Mouse (Mus musculus) limb, embryonic 10.5 days (tissue): ENCODE measurements around the gene Fndc8. TPM values are rescaled to one million over a fixed set of nuclear protein-coding genes. Genes with fewer than 3 reads are reported as not detected.

ENCODE experiments used
- DNase-seq: peaks from one replicate; pipeline ENCODE4 v3.0.0-alpha.2; 2017; ENCODE audit warnings: low spot score
- H3K27ac ChIP-seq: fragments of 300-500 bp; sonication (generic); 2 replicates; pipeline ENCODE4 v1.5.1; 2016; ENCODE audit warnings: mild to moderate bottlenecking
- H3K27me3 ChIP-seq: fragments of 300-500 bp; sonication (generic); 2 replicates; pipeline ENCODE4 v1.6.1; 2016; ENCODE audit warnings: low read depth, mild to moderate bottlenecking; ENCODE audit not compliant: poor library complexity, severe bottlenecking
- H3K36me3 ChIP-seq: fragments of 300-500 bp; sonication (generic); 2 replicates; pipeline ENCODE4 v1.6.1; 2016; ENCODE audit warnings: mild to moderate bottlenecking, moderate library complexity
- H3K4me1 ChIP-seq: fragments of 300-500 bp; sonication (generic); 2 replicates; pipeline ENCODE4 v1.6.1; 2016
- H3K4me3 ChIP-seq: fragments of 300-500 bp; sonication (generic); 2 replicates; pipeline ENCODE4 v1.5.1; 2016; ENCODE audit warnings: mild to moderate bottlenecking, moderate library complexity
- H3K9me3 ChIP-seq: fragments of 300-500 bp; sonication (generic); replicated peaks from 2 replicates; pipeline ENCODE4 v1.6.1; 2016; ENCODE audit warnings: mild to moderate bottlenecking
- WGBS: fragments of 180-500 bp; shearing (Covaris S2); methylation state at CpG from one replicate; pipeline ENCODE4 v1.1.7; 2016; 5-methylcytosine and 5-hydroxymethylcytosine counted together
- polyA plus RNA-seq: library from polyadenylated mRNA; unstranded; fragments of >200 nt; fragmentation: Nextera tagmentation; extraction: Ambion mirVana; gene quantifications from 2 replicates; pipeline ENCODE4 v1.2.1, GENCODE M21; 2016

The Fndc8 gene
- polyA plus RNA-seq, 1 experiment from 2014 or later: 0.35 TPM

DNA sequence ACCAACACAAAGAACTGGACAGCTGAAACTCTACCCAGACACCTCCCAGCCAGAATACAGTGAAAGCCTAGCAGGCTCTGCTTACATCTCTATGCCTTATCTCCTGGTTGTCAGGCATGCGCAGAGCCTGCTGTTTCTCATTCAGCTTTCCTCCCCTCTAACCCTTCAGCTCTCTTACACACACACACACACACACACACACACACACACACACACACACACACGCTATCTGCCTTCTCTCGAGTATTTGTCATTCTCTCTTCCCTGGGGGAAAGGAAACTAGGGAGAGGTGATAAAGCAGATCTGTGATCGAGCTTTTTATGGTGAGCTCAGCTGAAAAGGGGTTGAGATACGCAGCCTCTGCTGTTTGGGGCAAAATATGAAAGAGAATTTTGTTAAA lies 17.0 kb upstream of the Fndc8 start:
- no peaks in the 10 kb centered on the region for H3K9me3 ChIP-seq
- no peaks in the 10 kb centered on the region for H3K27me3 ChIP-seq
- H3K4me1 ChIP-seq: peaks cover 12% of the 10 kb centered on the region
- no peak overlapping the region for H3K27ac ChIP-seq
- 0 out of 2 replicates have a peak, but pooled peaks cover 5% of the 10 kb centered on the region for H3K36me3 ChIP-seq
- no peak for DNase-seq
- H3K4me3 ChIP-seq: no peak overlapping the region
- 80% methylated on average over 5 of the region's 5 CpGs for WGBS

GRCm38 (mm10) chr11:82875631-82876030 lies 16.3 kb upstream of the Fndc8 start:
- no peaks in the 10 kb centered on the region for H3K27me3 ChIP-seq
- H3K36me3 ChIP-seq: 0 out of 2 replicates have a peak, but pooled peaks cover 8% of the 10 kb centered on the region
- H3K27ac ChIP-seq: no peak overlapping the region
- H3K9me3 ChIP-seq: no peaks in the 10 kb centered on the region
- H3K4me3 ChIP-seq: no peak overlapping the region
- no peak for DNase-seq
- 91% methylated on average over 5 of the region's 5 CpGs for WGBS
- peaks cover 5% of the 10 kb centered on the region for H3K4me1 ChIP-seq

DNA sequence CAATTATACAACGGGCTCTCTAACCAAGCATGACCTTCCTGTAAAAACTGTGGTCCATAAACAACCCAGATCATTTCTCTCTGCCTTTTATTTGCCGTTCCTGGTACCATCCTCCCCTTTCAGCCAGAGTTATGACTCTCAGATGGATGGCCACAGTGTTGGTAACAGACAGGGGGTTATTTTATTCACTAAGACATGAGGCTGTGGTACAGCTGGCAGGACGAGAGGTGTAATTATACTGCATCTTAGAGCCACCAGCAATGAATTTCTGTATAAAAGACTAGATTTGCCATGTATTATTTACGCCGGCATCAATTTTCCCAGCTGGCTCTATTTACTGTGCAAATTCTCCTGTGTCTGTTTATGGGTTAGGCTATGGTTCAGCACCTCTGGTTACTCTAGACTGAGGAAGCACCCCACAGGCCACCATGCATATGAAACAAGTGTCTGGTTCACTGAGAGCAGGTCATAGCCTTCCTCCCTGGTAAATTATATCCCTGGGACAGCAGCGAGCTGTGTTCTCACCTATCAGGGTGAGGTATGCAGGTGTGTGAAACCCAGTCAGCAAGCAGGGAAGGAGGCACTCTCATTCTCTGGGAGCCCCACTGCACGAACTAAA lies 14.1 kb upstream of the Fndc8 start:
- DNase-seq: no peak
- no peaks in the 10 kb centered on the region for H3K27me3 ChIP-seq
- no peaks in the 10 kb centered on the region for H3K9me3 ChIP-seq
- no peak overlapping the region for H3K27ac ChIP-seq
- no peak overlapping the region for H3K4me3 ChIP-seq
- no peaks in the 10 kb centered on the region for H3K4me1 ChIP-seq
- WGBS: 85% methylated on average over 7 of the region's 7 CpGs
- H3K36me3 ChIP-seq: peaks cover 15% of the 10 kb centered on the region; the same call in 1 of the 2 replicates

DNA sequence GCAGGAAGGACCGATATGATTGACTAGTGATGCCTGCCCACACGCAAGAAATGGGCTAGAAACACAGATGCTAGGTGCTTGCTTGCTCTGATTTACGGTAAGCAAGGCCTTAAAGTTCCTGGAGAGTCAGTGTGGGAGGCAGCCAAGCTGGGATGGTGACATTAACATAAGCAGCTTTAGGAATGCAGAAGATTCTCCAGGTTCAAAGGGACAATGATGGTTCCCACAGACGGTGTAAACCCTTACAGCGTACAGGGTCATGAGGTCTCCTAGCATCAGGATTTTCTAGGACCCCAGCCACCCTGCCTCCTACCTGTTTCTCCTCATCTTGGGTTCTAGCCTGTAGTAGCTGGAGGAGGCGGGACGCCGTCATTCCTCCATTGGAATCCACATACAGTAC lies 8.7 kb upstream of the Fndc8 start:
- Histone ChIP-seq H3K27ac (no peak overlapping the region), H3K4me1 (peaks cover under 1% of the 10 kb centered on the region; the same call in 1 of the 2 replicates), H3K4me3 (no peak overlapping the region), H3K27me3 (no peaks in the 10 kb centered on the region), H3K9me3 (no peaks in the 10 kb centered on the region), H3K36me3 (peaks cover 15% of the 10 kb centered on the region; the same call in 1 of the 2 replicates)
- 61% methylated on average over 8 of the region's 8 CpGs for WGBS
- DNase-seq: no peak

GRCm38 (mm10) chr11:82886559-82886958 lies 5.4 kb upstream of the Fndc8 start:
- WGBS: 89% methylated on average over 3 of the region's 3 CpGs
- no peaks in the 10 kb centered on the region for H3K9me3 ChIP-seq
- peaks cover 20% of the 10 kb centered on the region for H3K4me1 ChIP-seq
- no peak for DNase-seq
- H3K4me3 ChIP-seq: no peak overlapping the region
- H3K27ac ChIP-seq: no peak overlapping the region
- H3K27me3 ChIP-seq: 0 out of 2 replicates have a peak, but pooled peaks cover 2% of the 10 kb centered on the region
- peaks cover 2% of the 10 kb centered on the region; the same call in 1 of the 2 replicates for H3K36me3 ChIP-seq

GRCm38 (mm10) chr11:82888491-82888946 lies 3.4 kb upstream of the Fndc8 start:
- Histone ChIP-seq H3K36me3 (no peaks in the 10 kb centered on the region), H3K9me3 (no peaks in the 10 kb centered on the region), H3K27ac (no peak overlapping the region), H3K4me3 (no peak overlapping the region), H3K4me1 (peaks cover 20% of the 10 kb centered on the region), H3K27me3 (0 out of 2 replicates have a peak, but pooled peaks cover 7% of the 10 kb centered on the region)
- no peak for DNase-seq
- 76% methylated on average over 10 of the region's 10 CpGs for WGBS

- 7% methylated on average over 31 of the region's 31 CpGs for WGBS
- H3K9me3 ChIP-seq: no peaks in the 10 kb centered on the region
- peak overlapping the region; percentile 63 for H3K4me3 ChIP-seq
- H3K36me3 ChIP-seq: no peaks in the 10 kb centered on the region
- H3K27ac ChIP-seq: peak overlapping the region; percentile 79
- 0 out of 2 replicates have a peak, but pooled peaks cover 7% of the 10 kb centered on the region for H3K27me3 ChIP-seq
- DNase-seq: no peak
- peaks cover 20% of the 10 kb centered on the region for H3K4me1 ChIP-seq
Measured at GRCm38 (mm10) chr11:82889524-82890341, 2.2 kb upstream of the Fndc8 start.

- H3K36me3 ChIP-seq: no peaks in the 10 kb centered on the region
- H3K4me3 ChIP-seq: peak within 1 kb of the TSS; percentile 63
- peak; percentile 97 for DNase-seq
- H3K27ac ChIP-seq: peak within 1 kb of the TSS; percentile 79
- H3K27me3 ChIP-seq: 0 out of 2 replicates have a peak, but pooled peaks cover 7% of the 10 kb centered on the region
- H3K4me1 ChIP-seq: peaks cover 20% of the 10 kb centered on the region
- WGBS: under 1% methylated on average over 26 of the region's 26 CpGs
- no peaks in the 10 kb centered on the region for H3K9me3 ChIP-seq
Measured at GRCm38 (mm10) chr11:82890342-82890762, 1.6 kb upstream of the Fndc8 start, which contains the start of gene Rad51d. Gene Rad51d (minus strand): TSS chr11:82890614.

GRCm38 (mm10) chr11:82897478-82897877 lies 5.6 kb downstream of the Fndc8 start:
- Histone ChIP-seq H3K27ac (no peak overlapping the region), H3K4me3 (no peak overlapping the region), H3K36me3 (peaks cover 52% of the 10 kb centered on the region), H3K27me3 (no peaks in the 10 kb centered on the region), H3K9me3 (no peaks in the 10 kb centered on the region), H3K4me1 (no peaks in the 10 kb centered on the region)
- 95% methylated on average over 10 of the region's 10 CpGs for WGBS
- DNase-seq: no peak

DNA sequence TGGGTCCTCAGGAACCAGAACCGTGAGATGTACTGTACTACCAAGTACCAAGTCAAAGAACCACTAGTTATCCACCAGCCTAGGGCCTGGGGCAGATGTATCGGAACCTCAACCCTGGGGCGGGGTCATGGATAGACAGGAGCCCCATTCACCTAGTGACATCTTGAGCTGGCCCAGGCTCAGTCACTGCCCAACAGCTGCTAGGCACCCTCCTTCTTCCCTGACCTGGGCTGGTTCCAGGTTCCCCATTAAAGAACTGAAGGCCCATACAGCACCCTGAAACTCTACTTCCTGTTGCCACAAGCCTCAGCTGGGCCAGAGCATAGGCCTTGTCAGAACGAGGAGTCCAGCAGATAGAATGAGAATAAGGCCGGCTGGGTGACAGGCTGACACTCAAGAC lies 7.8 kb downstream of the Fndc8 start:
- WGBS: 97% methylated on average over 5 of the region's 5 CpGs
- Histone ChIP-seq H3K4me3 (no peak overlapping the region), H3K27me3 (no peaks in the 10 kb centered on the region), H3K4me1 (no peaks in the 10 kb centered on the region), H3K9me3 (no peaks in the 10 kb centered on the region), H3K36me3 (peaks cover 74% of the 10 kb centered on the region), H3K27ac (no peak overlapping the region)
- no peak for DNase-seq

- no peak for DNase-seq
- Histone ChIP-seq H3K27me3 (no peaks in the 10 kb centered on the region), H3K9me3 (no peaks in the 10 kb centered on the region), H3K36me3 (peaks cover 95% of the 10 kb centered on the region), H3K4me1 (no peaks in the 10 kb centered on the region), H3K4me3 (no peak overlapping the region), H3K27ac (no peak overlapping the region)
- 94% methylated on average over 20 of the region's 20 CpGs for WGBS
Measured at GRCm38 (mm10) chr11:82901606-82902310, 9.8 kb downstream of the Fndc8 start.

DNA sequence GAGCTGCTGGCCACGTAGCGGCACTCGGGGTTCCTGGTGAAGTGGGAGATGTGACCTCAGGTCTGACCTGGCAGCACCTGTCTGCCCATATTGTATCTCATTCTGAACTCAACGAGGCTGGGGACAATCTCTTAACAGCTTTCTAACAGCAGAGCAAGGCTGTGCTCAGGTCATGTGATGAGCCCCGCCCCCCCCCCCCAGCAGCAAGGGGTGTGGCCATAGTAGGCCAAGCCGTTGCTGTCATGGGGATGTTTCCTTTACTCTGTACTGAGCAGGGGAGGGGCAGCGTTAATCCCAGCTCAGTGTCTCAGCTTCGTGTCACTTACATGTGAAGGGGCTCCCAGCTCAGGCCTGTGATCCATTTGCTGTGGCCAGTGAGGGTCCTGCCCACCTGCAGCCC lies 13.0 kb downstream of the Fndc8 start:
- Histone ChIP-seq H3K4me3 (no peak overlapping the region), H3K27ac (no peak overlapping the region), H3K36me3 (peaks cover 71% of the 10 kb centered on the region), H3K27me3 (no peaks in the 10 kb centered on the region), H3K4me1 (peaks cover 16% of the 10 kb centered on the region), H3K9me3 (no peaks in the 10 kb centered on the region)
- DNase-seq: no peak
- WGBS: 67% methylated on average over 8 of the region's 8 CpGs
